Mouse (Mus musculus) ES-CJ7 (cell line): ENCODE results near the gene Cyp39a1.
A peak's percentile ranks its signal among the peaks of the same experiment; 100 is the strongest.

Experiments used
- DNase-seq: peaks from one replicate; pipeline ENCODE4 v3.0.0; 2011; ENCODE audit warnings: low read depth, low spot score

Cyp39a1 gene

GRCm38 (mm10) chr17:43667290-43667843 lies at the start of gene Cyp39a1:
Gene Cyp39a1 (plus strand): TSS chr17:43667425.
- no peak for DNase-seq

GRCm38 (mm10) chr17:43619156-43619555 lies 48.1 kb upstream of the Cyp39a1 start:
- DNase-seq, result no peak

GRCm38 (mm10) chr17:43622076-43622475 lies 45.1 kb upstream of the Cyp39a1 start:
- no peak for DNase-seq

- DNase-seq, result no peak
These were observed 39.0 kb upstream of the Cyp39a1 start for GRCm38 (mm10) chr17:43628246-43628645.

- no peak for DNase-seq
These were observed 38.2 kb upstream of the Cyp39a1 start for GRCm38 (mm10) chr17:43629026-43629495.

- no peak for DNase-seq
These were observed 37.5 kb upstream of the Cyp39a1 start, which contains the start of gene Tdrd6 for GRCm38 (mm10) chr17:43629496-43630426. Gene Tdrd6 (minus strand): TSS chr17:43630299.

- no peak for DNase-seq
These were observed 36.8 kb upstream of the Cyp39a1 start for GRCm38 (mm10) chr17:43630427-43630760.

GRCm38 (mm10) chr17:43637146-43637545 lies 30.1 kb upstream of the Cyp39a1 start:
- no peak for DNase-seq

- DNase-seq, result peak; percentile 53
These were observed 26.4 kb upstream of the Cyp39a1 start for GRCm38 (mm10) chr17:43640825-43641224.

GRCm38 (mm10) chr17:43643191-43643590 lies 24.0 kb upstream of the Cyp39a1 start:
- DNase-seq, result no peak

- DNase-seq, result no peak
These were observed 22.9 kb upstream of the Cyp39a1 start for GRCm38 (mm10) chr17:43644375-43644774.

GRCm38 (mm10) chr17:43645136-43645535 lies 22.1 kb upstream of the Cyp39a1 start:
- no peak for DNase-seq

- no peak for DNase-seq
These were observed 20.3 kb upstream of the Cyp39a1 start for GRCm38 (mm10) chr17:43646925-43647324.

GRCm38 (mm10) chr17:43649641-43650436 lies 17.4 kb upstream of the Cyp39a1 start:
- peak; percentile 55 for DNase-seq

- peak; percentile 57 for DNase-seq
These were observed 15.7 kb upstream of the Cyp39a1 start for GRCm38 (mm10) chr17:43651314-43652046.

- peak; percentile 95 for DNase-seq
These were observed 492 bp upstream of the Cyp39a1 start, which contains the start of gene Slc25a27 for GRCm38 (mm10) chr17:43666576-43667289. Gene Slc25a27 (minus strand): TSS chr17:43667214.

- DNase-seq, result no peak
These were observed 2.0 kb downstream of the Cyp39a1 start for GRCm38 (mm10) chr17:43669145-43669695.

- no peak for DNase-seq
These were observed 4.7 kb downstream of the Cyp39a1 start for GRCm38 (mm10) chr17:43671907-43672306.

- no peak for DNase-seq
These were observed 8.0 kb downstream of the Cyp39a1 start for GRCm38 (mm10) chr17:43675228-43675627.

GRCm38 (mm10) chr17:43676241-43676640 lies 9.0 kb downstream of the Cyp39a1 start:
- DNase-seq, result peak; percentile 44
